Mouse (Mus musculus): ENCODE measurements at regions not wholly inside any gene's neighbourhood (a gene's known extent, or its start where the extent isn't known, plus 50 kb on each side); places are given as distances from the start of the nearest gene placed in this dataset.

DNA sequence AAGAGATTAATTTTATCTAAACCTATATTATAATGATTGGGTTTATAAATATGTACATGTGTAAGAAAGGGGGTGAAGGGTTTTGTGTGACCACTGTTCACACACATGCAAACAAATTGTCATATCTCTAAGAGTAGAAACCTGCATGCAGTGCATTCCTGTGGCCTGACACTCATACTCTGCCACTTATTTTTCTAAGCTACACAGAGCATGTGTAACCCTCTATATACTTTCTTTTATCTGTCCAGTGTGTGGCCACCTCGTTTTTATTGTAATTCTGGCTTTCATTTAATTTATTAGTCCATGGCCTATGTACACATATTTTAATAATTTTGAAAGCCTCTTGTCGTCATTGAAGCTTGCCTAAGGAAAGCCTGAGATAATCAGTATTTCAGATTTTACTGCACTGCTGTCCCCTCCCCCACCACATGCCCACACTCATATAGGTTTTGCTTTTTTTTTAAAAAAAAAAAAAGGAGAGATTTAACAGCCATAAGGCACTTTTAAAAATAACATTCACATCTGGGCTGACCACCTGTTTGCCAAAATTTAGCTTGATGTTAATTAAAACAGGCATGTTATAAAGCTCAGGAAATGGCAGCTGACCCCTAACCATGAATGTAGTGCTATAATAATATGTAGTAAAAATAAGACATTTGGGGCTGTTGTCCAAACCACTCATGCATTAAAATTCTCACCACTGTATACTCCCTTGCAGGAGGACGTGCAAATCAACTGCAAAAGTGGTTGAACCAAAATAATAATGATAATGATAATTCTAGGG lies 410.7 kb upstream of the Clint1 start:
- ATAC-seq: no peak

DNA sequence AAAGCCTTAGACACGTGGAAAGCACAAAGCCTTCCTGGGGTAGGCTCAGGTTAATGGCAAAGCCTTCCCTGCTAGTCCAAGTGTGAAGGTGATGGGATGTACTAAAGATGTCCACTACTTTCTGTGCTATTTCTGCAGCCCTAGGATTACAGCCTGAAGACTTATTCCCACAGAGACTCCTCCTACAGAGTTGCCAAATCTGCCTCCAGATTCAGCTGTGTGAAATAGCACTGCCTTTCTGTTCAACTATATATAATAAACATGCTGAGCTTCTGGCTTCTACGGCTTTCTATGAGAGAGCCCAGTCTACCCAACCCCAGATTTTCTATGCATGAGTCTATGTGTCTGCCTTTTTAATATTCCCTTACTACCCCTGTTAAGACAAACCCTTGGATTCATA lies 405.3 kb upstream of the Clint1 start:
- ATAC-seq: no peak

DNA sequence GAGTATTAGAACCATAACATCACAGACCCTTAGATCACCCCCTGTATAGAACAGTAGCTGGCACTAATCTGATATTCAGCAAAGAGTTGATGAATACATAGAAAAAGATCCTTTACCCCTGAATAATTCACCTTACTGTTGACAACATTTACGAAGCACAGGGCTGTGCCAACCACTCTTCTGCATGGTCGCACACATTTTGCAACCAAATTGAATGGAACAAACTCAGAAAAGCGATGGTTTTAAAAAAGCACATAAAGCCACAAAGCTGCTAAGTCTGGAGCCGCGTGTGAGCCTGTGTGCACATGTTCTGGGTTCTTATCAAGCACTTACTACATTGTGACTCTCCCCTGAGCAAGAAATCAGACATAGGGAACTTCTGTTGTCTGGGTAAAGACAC lies 397.6 kb upstream of the Clint1 start:
- no peak for ATAC-seq

DNA sequence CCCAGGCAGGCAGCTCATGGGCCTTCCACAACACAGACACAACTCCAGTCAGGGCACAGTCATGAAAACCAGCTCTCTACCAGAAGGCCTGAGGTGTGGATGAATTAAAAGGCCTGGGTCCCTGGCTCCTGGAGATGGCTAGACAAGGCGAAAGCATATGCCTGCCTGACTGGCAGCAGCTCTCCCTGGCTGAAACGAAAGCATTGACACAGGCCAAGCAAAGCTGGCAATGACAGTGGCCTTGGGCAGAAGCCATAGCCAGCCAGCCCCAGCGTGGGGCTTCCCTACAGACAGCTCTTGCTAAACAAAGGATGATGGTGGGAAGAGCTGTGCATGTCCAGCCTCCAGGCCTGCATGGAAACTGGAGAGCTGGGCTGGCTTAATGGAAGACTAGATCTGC lies 396.9 kb upstream of the Clint1 start:
- no peak for ATAC-seq

DNA sequence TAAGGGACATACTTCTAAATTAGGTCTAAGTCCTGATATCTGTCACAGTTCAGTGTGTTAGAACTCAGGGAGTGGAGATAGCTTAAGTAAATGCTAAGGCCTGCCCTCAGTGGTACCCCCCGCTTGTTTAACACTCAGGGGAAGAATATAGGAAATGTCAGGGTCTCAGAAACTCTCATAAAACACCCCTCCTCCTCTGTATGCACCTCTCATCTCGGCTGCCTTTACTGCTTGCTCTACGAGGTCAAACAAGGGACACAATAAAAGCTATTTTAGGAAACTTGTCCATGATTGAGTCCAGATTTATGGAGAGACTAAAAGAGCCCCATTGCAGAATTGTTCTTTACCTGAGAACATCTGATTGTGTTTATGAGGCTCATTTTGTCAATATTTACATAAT lies 395.1 kb upstream of the Clint1 start:
- ATAC-seq: no peak

DNA sequence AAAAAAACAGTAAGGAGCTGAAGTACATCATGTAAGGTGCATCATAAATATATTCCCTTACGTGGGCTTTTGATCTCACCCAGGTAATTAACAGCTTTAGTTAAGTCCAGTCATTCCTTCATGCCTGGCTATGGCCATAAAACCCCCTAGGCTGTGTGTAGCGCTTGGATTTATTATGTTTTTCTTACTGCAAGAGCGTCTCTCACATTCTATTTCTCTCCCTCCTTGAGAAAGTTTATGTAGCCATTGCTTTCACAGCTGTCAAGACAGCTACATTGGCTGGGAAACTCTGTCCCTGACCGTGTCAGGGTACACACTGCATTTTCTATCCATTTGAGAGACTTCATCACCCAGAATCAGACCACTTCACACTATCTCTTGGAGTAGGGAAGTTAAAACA lies 394.3 kb upstream of the Clint1 start:
- ATAC-seq: no peak

DNA sequence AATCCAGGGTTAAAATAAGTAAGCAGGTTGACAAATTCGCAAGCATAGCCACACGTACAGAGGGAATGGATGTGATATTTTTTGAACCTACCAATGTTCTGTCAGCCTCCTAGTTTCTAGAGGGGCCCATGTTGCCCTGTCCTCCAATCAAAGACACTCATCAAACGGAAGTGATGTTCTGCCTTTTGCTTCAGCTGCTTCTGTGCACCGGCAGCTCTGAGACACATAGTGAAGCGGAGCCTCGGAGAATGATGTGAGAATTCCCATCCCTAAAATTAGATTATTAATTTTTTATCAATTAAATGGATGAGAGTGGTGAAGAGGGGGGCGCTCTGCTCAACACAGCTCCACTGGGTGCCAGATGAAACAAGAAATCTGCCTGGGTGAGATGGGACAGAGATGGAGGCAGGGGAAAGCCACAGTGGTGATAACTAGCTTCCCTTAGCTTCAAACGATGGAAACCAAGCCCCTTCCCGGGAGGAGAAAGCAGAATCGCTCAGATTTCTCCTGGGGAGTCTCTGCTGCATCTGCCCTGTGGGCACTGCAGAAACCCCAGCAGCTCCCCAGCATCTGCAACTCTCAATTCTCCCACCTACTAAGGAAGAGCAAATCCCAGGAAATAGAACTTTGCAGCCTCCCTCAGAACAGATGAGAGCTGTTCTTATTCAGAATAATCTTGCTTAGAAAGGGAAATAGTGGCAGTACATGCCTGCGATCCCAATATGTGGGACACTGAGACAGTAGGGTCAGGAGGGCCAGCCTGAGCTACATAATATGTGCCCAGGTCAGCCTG lies 391.7 kb upstream of the Clint1 start:
- ATAC-seq: no peak

DNA sequence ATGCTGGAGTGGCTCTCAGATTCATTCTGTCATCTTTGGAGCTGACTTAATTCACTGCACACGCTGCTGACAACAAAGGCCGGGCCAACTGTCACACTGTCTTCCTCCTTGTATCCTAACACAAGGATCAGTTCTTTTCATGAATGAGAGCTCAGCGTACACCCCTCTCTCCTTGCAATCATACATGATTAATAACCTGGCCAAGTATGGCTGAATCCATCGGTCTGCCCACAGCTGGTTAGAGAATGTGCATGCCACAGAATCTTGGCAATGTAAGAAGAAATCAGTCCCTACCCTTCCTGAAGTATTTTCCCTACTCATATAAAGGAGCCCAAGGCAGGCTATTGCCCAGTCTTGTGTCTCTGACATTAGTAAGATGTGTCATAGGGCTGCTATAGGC lies 387.4 kb upstream of the Clint1 start:
- ATAC-seq: no peak

DNA sequence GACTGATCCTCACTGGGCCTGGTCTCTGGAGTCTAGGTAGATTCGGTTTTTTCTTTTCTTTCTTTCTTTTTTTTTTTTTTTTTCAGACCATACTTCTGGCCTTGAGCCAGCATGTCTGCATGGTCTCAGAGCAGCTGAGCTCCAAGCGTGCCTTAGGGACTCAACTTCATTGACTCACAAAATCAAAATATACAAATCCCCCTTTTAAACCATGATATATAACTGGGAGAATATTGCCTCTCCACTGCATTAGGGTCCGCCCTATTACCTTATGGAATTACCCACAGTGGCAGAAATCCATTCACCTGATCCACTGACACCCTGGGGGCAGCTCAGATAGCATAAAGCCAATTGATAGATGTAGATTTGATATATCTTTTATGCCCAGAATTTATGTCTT lies 385.5 kb upstream of the Clint1 start:
- no peak for ATAC-seq

DNA sequence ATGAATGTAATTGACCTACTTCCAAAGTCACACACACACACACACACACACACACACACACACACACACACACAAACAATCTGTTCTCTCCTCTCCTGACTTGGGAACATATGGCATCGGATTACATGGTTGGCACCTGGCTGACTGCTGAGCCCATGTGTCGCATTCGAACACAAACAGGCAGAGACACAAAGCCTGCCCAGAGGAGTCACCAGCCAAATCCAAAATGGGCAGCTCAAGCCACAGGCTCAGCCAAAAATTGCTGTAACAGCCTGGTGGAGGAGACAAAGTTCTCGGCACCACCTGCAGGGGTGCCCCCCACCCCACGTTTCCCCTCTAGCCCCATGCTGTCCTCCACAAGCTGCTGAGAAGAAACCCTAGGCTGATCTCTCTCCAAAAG lies 379.7 kb upstream of the Clint1 start:
- no peak for ATAC-seq

DNA sequence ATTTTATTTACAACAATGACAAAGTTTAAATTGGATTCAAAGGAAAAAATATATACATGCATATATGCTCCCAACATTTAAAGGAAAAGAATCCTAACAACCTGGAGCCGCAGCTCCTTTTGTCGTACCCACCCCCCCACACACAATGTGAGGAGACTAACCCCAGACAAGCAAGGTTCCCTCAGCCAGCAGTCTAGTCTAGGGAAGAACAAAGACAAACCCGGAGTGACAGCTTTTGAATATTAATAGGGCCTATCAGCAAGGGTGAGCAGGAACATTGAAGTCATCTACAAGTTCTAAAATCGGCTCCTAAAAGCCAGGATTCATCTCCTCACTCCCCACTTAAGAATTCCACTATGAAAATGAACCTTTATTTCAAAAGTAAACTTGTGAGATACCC lies 374.9 kb upstream of the Clint1 start:
- no peak for ATAC-seq

DNA sequence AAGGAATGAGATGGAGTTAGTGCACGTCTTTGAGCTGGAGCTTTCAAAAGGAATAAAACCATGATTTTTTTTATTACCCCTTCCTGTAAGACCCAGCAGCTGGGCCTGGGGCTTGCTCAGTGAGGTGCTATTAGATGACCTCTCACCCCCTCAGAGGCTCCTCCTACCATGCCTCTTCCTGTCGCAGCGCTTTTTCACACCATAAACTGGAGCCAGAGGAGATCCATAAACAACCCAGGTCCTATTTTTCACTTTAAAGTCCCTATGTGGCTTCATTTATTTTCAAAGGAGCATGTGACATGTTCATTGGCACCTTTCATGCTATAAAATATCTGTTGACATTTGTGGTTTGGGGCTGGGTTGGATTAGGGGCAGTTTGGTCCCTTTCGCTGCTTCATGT lies 365.9 kb upstream of the Clint1 start:
- ATAC-seq: no peak

DNA sequence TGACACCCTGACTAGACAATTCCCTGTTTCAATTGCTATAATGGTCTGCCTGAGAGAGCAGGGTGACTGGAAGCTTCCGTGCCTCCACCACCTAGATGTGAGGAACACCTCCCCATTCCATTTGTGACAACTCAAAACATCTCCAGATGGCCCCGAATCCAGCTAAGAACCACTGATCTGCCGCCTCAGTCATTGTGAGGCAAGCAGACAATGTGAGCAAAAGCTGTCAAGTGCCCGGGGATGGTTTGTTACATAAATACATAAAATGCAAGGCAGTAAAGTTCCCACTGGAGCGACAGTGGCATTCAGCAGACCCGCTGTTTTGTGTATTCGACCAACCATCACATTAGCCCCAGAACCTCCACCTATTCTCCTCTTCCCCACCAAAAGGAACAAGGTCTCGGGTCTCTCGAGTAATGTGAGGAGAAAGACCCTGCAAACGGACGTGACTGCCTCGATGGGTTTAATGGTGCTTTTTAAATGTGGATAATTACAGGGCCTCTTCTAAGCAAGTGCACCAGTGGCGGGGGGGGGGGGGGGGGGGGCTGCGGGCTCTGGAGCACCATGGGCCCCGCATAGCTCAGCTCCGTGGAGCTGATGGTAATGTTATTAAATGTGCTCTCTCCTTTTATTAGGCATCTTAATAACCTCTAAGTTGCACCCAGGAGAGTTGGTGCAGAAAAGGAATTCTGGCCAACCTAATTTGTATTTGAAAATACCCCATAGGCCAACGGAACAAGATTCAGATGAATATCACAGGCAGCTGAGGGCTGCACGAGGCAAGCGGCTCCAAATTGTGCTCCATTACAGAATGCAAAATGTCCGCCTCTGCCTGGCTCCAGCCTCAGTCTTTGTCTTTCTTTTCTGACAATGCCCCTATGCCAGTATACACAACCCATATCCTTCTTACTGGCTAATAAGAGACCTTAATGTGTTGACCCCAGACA lies 360.6 kb upstream of the Clint1 start:
- no peak for ATAC-seq

DNA sequence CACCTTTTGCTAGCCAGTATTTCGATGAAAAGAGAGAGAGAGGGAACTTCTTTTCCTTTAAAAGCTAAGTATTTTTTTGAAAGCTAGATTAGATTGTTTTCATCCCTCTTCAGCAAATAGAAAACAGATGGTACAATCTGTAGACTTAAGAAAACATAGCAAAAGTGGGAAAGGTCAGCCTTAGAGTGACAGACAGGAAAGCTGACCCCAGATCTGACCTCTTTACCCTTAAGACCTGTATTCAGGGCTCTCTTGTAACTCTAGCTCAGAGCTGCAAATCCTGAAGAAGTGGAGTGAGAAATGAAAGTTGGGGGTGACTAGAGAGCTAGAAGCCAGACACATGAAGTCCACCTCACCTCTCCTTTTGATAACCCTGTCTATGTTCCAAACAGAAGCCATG lies 356.6 kb upstream of the Clint1 start:
- ATAC-seq: no peak

DNA sequence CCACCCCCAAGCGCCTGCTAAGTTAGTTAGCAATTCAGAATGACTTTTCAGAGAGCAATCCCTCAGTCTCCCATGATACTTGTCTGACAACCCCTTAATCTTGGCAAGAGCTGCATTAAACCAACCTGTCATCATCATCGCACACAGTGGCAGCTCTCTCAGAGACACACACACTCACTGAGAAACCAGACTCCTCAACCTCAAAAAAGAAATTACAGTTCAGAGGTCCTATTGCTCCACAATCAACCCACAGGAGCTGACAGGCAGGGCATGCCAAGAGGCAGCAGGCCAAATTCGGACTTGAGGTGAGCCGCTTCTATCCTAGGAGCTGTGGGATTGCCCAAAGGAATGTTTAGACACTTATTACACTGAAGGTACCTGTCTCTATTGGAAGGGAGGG lies 343.3 kb upstream of the Clint1 start:
- ATAC-seq: no peak

DNA sequence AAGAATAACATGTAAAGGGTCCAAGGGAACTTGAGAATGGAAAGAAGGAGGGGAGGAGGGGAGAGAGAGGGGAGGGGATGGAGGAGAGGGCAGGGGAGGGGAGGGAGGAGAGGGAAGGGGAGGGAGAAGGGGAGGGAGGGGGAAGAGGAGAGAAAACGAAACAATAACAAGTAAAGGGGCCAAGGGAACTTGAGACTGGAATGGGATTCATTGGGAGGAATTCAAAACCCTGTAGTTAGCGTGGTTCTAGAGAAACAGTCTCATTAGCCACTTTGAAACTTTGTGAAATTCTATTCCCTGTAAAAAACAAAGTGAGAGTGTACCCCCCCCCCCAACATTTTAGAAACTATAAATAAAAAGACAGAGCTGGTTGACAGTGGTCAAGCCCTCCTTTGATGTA lies 342.6 kb upstream of the Clint1 start:
- ATAC-seq: no peak

DNA sequence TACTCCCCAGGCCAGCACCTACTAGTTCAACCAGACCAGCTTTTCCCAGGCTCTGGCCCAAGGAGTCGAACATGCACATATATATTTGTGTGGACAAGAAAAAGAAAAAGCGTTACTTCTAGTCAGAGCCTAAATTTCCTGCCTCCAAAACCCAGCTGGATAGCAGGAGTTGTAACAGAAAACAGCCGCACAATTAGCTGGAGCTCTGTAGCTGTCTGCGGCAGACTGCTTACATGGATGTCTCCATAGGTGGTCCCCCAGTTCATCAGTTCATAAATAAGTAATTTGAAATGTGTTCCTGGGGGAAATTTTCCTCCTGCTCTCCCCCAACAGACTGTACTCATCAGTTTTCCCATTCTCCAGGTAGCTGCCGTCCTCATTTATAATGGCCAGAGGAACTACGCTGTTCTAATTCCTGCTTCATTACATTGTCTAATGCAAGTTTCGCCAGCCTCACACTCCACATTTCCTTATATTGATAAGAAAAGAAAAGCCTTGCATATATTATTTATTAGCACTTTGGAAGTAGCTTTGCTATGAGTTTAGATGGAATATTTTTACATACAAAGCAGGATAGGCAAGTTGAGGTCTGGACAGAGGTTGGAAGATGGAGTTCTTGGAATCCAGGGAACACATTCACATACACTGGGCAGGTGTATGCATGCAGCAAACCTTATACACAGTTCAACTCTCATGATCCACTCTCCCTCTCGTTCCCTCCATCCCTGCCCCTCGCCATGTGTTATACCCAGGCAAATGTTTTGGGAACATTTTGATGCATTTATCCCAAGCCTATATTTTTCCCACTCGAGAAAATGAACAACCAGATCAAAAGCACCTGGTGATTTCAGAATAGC lies 337.2 kb upstream of the Clint1 start:
- ATAC-seq: no peak

DNA sequence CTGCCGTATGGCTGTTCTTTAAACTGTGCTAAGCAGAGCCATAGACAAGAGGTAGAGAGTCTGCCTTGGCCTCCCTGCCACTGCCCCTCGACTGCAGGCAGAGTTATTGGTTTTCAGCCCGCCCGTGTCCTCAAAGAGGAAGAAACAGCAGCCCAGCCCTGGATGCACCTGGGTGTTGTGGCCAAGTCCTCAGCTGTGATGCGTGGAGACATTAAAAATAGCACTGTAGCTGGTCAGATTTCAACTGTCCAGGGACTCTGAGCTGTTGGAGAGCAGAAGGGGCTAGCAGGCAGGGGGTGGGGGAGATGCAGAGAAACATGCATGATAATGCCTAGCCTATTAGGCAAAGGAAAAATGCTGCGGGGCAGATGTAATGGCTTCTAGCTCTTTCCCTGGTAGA lies 327.1 kb upstream of the Clint1 start:
- no peak for ATAC-seq

DNA sequence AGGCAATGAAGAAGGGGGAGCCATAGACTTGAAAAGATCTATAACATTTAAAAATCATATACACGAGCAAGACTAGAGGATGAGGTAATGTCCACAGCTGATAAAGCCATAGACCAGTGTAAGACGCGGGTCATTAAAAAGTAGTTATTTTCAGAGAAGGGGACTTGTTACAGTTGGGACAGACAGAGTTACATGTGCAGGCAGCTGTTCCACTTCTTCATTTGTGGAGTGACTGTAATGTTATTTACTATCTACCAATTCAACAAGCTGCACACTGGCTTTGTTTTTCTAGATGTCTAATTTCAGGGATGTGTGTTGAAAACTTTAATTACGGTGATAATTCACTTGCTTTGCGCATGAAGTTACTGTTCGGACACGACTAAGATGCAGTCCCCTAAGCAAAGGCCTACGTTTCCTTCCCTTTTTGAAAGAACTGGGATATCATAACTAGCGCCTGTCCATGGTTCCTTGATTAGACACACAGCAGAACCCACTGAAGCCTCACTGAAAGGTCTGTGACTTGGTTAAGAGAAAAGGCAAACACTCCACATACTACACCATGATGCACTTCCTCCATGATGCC lies 320.7 kb upstream of the Clint1 start:
- ATAC-seq: no peak

DNA sequence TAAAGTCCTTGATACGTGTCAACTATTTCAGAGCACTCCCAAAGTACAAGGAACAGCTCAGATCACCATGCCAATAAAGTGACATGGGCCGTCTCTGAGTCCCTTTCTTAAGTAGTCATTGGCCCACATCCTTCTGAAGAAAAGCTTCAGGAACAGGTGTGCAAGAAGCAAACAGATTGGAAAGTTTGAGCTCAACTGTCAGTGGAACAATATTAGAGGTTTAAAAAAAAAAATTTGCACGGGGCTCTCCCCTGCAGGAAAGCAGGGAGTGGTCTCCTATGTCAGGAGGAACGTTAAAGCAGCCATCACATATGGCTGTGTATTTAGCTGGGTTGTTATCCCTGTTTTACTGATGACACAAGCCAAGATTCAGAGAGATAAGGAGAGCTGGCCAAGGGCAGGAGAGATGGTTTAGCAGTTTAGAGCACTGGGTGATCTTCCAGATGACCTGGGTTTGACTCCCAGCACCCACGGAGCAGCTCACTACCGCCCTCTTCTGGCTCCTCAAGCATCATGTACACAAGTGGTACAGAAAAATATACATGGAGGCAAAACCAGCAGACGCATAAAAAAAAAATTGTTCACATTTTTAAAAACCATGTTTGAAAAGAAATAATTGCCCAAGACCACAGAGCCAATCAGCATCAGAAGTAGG lies 318.3 kb upstream of the Clint1 start:
- no peak for ATAC-seq

DNA sequence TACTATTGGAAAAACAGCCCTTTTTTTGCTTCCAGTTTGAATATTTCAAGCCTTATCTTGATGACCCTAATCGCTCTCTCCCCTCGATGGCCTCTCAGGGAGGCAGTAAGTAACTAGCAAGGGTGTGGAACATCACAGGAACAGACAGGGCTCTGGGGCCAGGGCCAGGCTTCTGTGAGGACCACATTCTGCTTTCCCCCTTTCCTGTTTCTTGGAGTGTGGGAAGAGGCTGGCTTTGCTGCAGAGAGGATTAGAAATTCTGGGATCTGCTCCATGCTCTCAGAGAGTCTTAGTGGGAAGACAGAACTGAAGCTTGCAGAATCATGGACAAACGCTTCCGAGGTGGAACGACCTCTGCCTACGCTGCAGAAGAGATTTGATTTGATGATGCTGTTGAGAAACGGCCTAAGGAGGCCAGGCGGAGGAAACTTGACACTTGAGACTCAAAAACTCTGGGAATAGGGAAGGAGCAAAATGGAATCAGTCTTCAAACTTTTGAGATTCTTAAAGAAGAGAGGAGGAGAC lies 316.3 kb upstream of the Clint1 start:
- no peak for ATAC-seq

Measured in CD4-positive, CD25-positive, alpha-beta regulatory T cell, adult 4 months (primary cell).